Comparison of ENCODE assay signal across 8 mouse cellular contexts in the genomic region with DNA sequence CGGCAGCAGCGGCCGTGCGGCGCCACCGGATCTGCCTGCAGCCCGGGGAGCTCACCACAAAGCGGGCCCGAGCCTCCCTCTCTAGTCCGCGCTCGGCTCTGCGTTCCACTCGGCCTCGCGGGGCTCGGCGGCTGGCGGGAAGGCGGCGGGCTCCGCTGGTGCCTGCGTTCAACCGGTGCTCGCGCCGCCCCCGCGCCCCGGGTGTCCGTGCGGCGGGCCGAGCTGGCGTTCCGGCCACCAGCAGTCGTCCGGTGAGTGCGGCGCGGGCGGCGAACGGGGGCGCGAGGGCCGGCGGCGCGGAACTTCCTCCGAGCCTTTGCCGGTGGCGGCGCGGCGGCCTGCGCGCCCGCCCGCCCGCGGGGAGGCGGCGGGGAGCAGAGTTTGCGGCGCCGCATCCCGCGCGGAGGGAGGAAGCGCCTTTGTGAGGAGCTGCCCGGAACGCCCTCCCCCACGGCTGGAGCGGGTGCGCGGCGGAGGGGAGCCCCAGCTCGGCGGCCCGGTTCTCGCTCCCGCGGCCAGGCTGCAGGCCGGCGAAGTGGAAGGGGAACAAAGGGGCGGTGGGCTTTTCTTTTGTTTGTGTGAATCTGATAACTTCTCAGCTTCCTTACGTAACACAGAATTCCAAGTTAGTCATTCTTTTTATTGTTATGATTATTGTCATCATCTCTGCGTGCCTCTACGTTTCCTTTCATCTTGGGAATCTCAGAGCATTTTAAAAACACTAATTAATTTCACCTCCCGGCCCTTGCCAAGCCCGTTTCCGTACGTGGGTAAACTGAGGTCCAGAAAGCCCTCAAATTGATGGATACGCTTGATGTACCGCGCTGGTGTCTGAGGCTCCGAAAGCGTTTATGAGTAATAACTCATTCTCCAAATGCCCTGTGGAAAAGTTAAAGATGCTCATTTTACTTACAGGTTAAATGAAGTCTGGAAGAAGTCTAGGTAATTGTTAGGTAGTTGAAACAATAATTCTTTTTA. TPM values are rescaled to one million over a fixed set of nuclear protein-coding genes. Genes with fewer than 3 reads are reported as not detected.
DNase-seq lines count a peak whose midpoint lies in the region; ATAC-seq and TF ChIP-seq lines count a peak whose summit lies in the region.

No protein-coding gene starts in this region.

- TF ChIP-seq CTCF in cerebellum, adult 2 months (IDR thresholded peaks at IDR 0.05; ENCODE audit: borderline replicate concordance, insufficient read depth, low read depth, low read length) = no peak
- no peak for TF ChIP-seq CTCF in left cerebral cortex, adult 2 months (IDR thresholded peaks at IDR 0.05)

- peak; percentile 76 for ATAC-seq in hindbrain, embryonic 11.5 days (ENCODE audit: low FRiP score)

- H3K4me2 ChIP-seq in hindbrain, embryonic 11.5 days (replicated peaks; ENCODE audit: low read depth, low read length) = peak overlapping the region; percentile 47

- intact Hi-C loops in left cerebral cortex, adult 2 months (cut with DNase I) = loop anchor here (1.0 to 10.0 kb wide), 9 partner anchors 56 to 549 kb away; a partner anchor contains a TSS

- H3K4me3 ChIP-seq in cerebellum, adult 2 months (replicated peaks; ENCODE audit: insufficient read depth, low read depth, low read length) = peak overlapping the region; percentile 78
- peak overlapping the region; percentile 86 for H3K4me3 ChIP-seq in hindbrain, embryonic 11.5 days (ENCODE audit: low read depth, low read length)
- H3K4me3 ChIP-seq in left cerebral cortex, adult 2 months = peak overlapping the region; percentile 74

- DNase-seq in R1 (ENCODE audit: low read depth, low spot score) = peak; percentile 45
- peak; percentile 71 to 74 for DNase-seq in cerebellum, adult 2 months
- DNase-seq in forelimb bud, embryonic 11.5 days (ENCODE audit: low read depth, low spot score) = peak; percentile 47
- DNase-seq in hindbrain, embryonic 11.5 days (ENCODE audit: low spot score) = peak; percentile 74
- peak; percentile 73 to 77 for DNase-seq in left cerebral cortex, adult 2 months (ENCODE audit: extremely low spot score in 1 of 2, low spot score in 2 of 2)
- peak; percentile 75 to 83 for DNase-seq in lung, postnatal 4 days
- peak; percentile 58 to 67 for DNase-seq in right cerebral cortex, adult 2 months (ENCODE audit: low spot score in 2 of 2)
- DNase-seq in yolk sac, embryonic 10.5 days (ENCODE audit: low spot score) = no peak

- no peaks in the 10 kb centered on the region for H3K27me3 ChIP-seq in cerebellum, adult 2 months (ENCODE audit: control insufficient read depth, insufficient read depth, low read length)
- no peaks in the 10 kb centered on the region for H3K27me3 ChIP-seq in hindbrain, embryonic 11.5 days (ENCODE audit: control insufficient read depth, insufficient read depth, low read length)

- peak overlapping the region; percentile 97 for H3K9ac ChIP-seq in hindbrain, embryonic 11.5 days (ENCODE audit: low read depth, low read length)

- no peaks in the 10 kb centered on the region for H3K9me3 ChIP-seq in hindbrain, embryonic 11.5 days (ENCODE audit: control insufficient read depth, low read length)

- H3K36me3 ChIP-seq in hindbrain, embryonic 11.5 days (ENCODE audit: control insufficient read depth, insufficient read depth, low read length) = no peaks in the 10 kb centered on the region

- peak overlapping the region; percentile 86 for H3K27ac ChIP-seq in cerebellum, adult 2 months (ENCODE audit: insufficient read depth, low read length)
- H3K27ac ChIP-seq in hindbrain, embryonic 11.5 days (ENCODE audit: low read depth, low read length) = peak overlapping the region; percentile 99
- H3K27ac ChIP-seq in left cerebral cortex, adult 2 months = peak overlapping the region; percentile 99

- under 1% methylated on average over 99 of the region's 99 CpGs for WGBS in cerebellum, adult 2 months
- under 1% methylated on average over 71 of the region's 99 CpGs for WGBS in hindbrain, embryonic 11.5 days

- H3K4me1 ChIP-seq in cerebellum, adult 2 months (ENCODE audit: control insufficient read depth, insufficient read depth, low read length) = no peaks in the 10 kb centered on the region; the same call in 1 of the 2 replicates
- H3K4me1 ChIP-seq in hindbrain, embryonic 11.5 days (replicated peaks; ENCODE audit: control insufficient read depth, insufficient read depth, low read length) = no peaks in the 10 kb centered on the region

- TF ChIP-seq POLR2A in cerebellum, adult 2 months (IDR thresholded peaks at IDR 0.05; ENCODE audit: borderline replicate concordance, insufficient read depth, low read length) = no peak

RNA-seq across cellular contexts. Expression of a gene that starts 0.6 kb away (rescaled TPM):
- 23.7 and 23.8 TPM in 2 replicates for polyA plus RNA-seq in cerebellum, adult 2 months (2012; rRNA removed)
- 112 and 119 TPM in 2 replicates for polyA plus RNA-seq in hindbrain, embryonic 11.5 days (2014; fragmentation: Nextera tagmentation; extraction: Ambion mirVana)
- 10 to 100 TPM; 39.4 to 48.0 TPM for total RNA-seq in left cerebral cortex, adult 2 months (2021)
